Mouse (Mus musculus) thymus, postnatal 0 days (tissue): Measurements from ENCODE around the gene Grm7. TPM values are rescaled to one million over a fixed set of nuclear protein-coding genes. Genes with fewer than 3 reads are reported as not detected.

ENCODE experiments used
- DNase-seq: peaks from one replicate; pipeline ENCODE4 v3.0.0-alpha.2; 2015; ENCODE audit warnings: low spot score
- polyA plus RNA-seq: library from polyadenylated mRNA; unstranded; fragments of >200 nt; fragmentation: Nextera tagmentation; extraction: Ambion mirVana; gene quantifications from 2 replicates; pipeline ENCODE4 v1.2.1, GENCODE M21; 2015

Gene Grm7
- polyA plus RNA-seq, 1 experiment from 2014 or later, result 0.04 TPM

DNA sequence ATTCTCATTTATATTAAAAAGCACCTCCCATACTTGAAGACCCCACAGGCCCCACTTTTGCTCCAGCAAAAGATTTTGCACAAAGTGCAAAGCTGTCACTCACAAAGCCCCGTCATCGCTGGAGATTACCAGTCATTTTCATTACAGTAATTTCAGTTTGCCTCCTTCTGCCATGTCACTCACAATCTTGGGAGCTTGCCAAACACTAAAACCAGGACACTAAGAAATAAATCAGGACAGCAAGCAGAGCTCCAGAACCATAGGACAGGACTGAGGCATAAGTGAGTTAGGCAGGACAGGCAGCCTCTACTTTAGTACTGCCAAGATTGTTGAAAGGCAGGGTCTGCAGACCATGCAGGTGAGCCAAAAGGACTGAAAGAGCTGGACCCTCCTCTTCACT, 884.6 kb downstream of the Grm7 start:
- DNase-seq, result no peak

DNA sequence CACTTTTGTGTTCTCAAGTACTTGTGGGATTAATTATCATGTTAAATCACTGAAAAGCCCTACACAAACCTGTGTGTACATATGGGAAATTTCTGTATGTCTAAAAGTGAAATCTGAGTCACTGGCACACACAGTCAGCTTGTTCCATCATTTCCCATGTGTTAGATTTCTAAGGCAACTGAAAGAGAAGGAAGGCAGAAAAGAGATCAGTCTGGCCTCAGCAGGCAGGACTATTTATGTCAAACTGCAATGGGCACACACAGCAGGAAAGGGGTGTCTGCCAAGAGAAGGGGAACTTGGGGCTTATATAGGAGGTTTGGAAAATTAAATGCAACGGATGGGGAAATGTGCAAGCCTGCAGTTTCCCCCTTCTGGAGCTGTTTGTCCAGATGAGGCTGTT, 913.2 kb downstream of the Grm7 start:
- DNase-seq, result no peak

DNA sequence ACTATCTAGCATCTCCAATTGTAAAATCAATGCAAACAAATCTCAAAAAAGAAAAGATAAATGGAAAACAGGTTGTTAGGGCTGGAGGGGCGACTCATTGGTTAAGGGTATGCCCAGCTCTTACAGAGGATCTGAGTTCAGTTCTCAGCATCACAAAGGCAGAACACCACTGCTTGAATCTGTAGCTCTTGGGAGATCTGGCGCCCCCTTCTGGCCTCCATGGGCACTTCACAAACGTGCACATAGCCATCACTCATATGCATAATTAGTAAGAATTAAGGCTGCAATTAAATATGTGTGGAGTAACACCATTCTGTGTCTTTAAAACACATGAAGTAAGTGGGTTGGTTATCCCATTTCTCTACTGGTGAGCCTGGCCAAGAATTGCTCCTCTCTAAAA, 914.1 kb downstream of the Grm7 start:
- DNase-seq, result no peak

DNA sequence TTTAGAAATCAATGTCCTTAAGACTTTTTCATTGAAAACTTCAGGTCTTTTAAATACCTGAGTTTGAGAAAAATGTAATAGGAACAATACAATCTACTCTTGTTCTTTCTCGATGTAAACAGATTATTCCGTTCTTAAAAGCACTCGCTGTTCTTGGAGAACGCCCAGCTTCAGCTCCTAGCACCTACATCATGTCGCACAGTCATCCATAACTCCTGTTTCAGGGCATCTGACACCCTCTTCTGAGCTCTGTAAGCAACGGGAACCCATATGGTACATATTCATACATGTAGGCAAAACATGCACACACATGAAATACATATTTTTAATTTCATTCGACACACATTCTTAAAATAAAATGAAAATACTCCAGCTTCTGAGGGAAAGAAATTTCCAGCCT, 916.0 kb downstream of the Grm7 start:
- DNase-seq, result no peak

GRCm38 (mm10) chr6:111571471-111572088, 926.2 kb downstream of the Grm7 start:
- no peak for DNase-seq

DNA sequence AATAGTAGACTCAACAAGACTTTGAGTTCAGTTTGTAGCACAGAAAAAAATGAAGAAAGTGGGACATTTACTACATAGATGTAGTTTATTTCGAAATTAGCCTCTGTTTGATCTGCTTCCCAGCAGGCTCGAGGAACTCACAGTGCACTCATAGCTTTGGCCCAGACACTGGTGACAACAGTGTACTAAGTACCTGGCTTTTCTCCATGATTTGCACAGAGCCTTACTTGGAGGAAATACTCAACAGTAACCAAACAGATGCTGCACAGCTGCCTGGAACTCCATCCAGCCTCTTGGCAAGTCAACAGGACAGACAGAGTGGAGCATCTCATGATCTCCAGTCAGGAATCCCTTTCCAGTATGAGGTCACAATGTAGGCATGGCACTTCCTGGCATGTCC, 939.5 kb downstream of the Grm7 start:
- DNase-seq, result no peak

DNA sequence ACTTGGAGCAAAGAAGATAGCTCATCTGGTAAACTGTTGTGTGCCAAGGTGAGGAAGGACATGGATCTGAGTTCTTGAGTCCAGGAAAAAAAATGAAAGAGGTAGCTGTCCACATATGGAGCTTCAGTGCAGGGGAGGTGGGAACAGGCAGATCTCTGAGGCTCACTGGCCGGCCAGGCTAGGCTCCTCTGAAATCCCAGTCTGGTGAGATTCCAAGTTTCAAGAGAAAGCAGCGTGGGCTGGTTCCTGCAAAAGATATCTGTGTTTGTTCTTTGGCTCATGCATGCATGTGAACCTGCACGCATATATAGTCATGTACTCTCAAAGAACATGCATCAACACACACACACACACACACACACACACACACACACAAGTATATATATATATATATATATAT, 942.2 kb downstream of the Grm7 start:
- DNase-seq, result no peak

GRCm38 (mm10) chr6:111601892-111602654, 956.7 kb downstream of the Grm7 start:
- no peak for DNase-seq

DNA sequence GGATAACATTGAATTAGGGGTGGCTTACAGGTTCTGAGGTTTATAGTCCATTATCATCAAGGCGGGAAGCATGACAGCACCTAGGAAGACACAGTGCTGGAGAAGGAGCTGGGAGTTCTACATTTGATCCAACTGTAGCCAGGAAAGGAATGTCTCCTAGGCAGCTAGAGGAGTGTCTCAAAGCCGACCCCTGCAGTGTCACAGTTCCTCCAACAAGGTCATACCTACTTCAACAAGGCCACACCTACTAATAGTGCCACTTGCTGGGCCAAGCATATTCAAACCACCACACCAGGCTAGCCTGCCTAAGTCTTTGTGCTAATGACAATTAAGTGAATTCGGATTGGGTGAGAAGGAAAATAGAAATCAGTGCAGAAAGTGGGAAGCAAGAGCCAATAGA, 965.0 kb downstream of the Grm7 start:
- no peak for DNase-seq

DNA sequence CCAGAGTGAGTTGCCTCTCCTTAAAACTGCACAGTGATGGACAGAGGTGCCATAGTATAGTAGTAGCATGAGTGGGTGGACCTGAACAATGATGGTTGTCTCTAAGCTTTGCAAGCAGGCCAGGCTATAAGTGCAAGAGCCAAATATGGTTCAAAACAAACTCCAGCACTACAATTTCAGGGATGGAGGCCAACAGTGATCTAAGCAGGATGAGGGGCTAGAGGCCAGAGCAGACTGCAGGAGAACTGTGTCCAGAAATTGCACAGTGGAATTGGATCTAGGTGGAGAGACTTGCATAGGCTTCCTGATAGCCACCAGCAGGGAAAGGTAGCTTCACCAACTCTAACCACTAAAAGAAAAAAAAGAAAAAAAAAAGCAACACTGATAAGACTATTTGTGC, 968.5 kb downstream of the Grm7 start:
- no peak for DNase-seq
